Mouse (Mus musculus) MEL (cell line): ENCODE measurements around the gene Trim2.

Experiments
- GATA1 ChIP-seq: IDR thresholded peaks from 2 replicates; pipeline ENCODE4 v1.6.1; 2011; ENCODE audit warnings: low read depth, low read length, improper control_type of control experiment
- POLR2A ChIP-seq, 2 experiments: IDR thresholded peaks; 2 replicates each; pipeline ENCODE4 v1.6.1; 2011 to 2012; ENCODE audit warnings: low read length in 2 of 2, mild to moderate bottlenecking in 2 of 2, control low read depth in 1 of 2, improper control_type of control experiment in 1 of 2, low read depth in 1 of 2, moderate library complexity in 1 of 2; ENCODE audit not compliant: control insufficient read depth in 1 of 2, insufficient read depth in 1 of 2, poor library complexity in 1 of 2

- no peak for TF ChIP-seq POLR2A (IDR thresholded peaks at IDR 0.05; ENCODE audit: control insufficient read depth in 1 of 2, insufficient read depth in 1 of 2, low read depth in 1 of 2, low read length in 2 of 2, poor library complexity in 1 of 2)
- no peak for TF ChIP-seq GATA1
Measured at GRCm38 (mm10) chr3:84344725-84345645, 38.3 kb upstream of the Trim2 start.
